Mouse (Mus musculus) myocyte (in vitro differentiated cells): ENCODE measurements around the gene Dtnb. TPM values are rescaled to one million over a fixed set of nuclear protein-coding genes. Genes with fewer than 3 reads are reported as not detected.

ENCODE experiments used
- H3K27me3 ChIP-seq: one replicate; pipeline ENCODE4 v1.6.1; 2011; ENCODE audit not compliant: control insufficient read depth, insufficient read depth, insufficient read length
- H3K36me3 ChIP-seq: one replicate; pipeline ENCODE4 v1.6.1; 2011; ENCODE audit not compliant: control insufficient read depth, insufficient read depth
- H3K4me2 ChIP-seq: one replicate; pipeline ENCODE4 v1.6.1; 2011; ENCODE audit warnings: low read depth, control low read depth
- H3K4me3 ChIP-seq: one replicate; pipeline ENCODE4 v1.5.1; 2011; ENCODE audit warnings: mild to moderate bottlenecking, control low read depth, moderate library complexity
- H3K79me2 ChIP-seq: one replicate; pipeline ENCODE4 v1.6.1; 2011; ENCODE audit not compliant: control insufficient read depth, insufficient read depth
- H3ac ChIP-seq: one replicate; pipeline ENCODE4 v1.6.1; 2011; ENCODE audit not compliant: control insufficient read depth, insufficient read length
- CEBPB ChIP-seq: IDR thresholded peaks from 2 replicates; pipeline ENCODE4 v1.6.1; 2011; ENCODE audit warnings: mild to moderate bottlenecking, moderate library complexity; ENCODE audit not compliant: poor library complexity, insufficient read depth, severe bottlenecking
- E2F4 ChIP-seq: IDR thresholded peaks from one replicate; pipeline ENCODE4 v1.6.1; 2011; ENCODE audit warnings: mild to moderate bottlenecking, control low read depth, moderate library complexity; ENCODE audit not compliant: insufficient read depth
- MAX ChIP-seq: IDR thresholded peaks from one replicate; pipeline ENCODE4 v1.6.1; 2011; ENCODE audit warnings: low read depth, mild to moderate bottlenecking, control low read depth
- MYOD1 ChIP-seq, 3 experiments: IDR thresholded peaks; one replicate each; pipeline ENCODE4 v1.6.1; 2011; ENCODE audit warnings: control low read depth in 2 of 3, low read depth in 2 of 3, mild to moderate bottlenecking in 2 of 3, moderate library complexity in 1 of 3; ENCODE audit not compliant: insufficient read length in 2 of 3, control insufficient read depth in 1 of 3
- MYOG ChIP-seq, 3 experiments: IDR thresholded peaks; one replicate each; pipeline ENCODE4 v1.6.1; 2011; ENCODE audit warnings: control low read depth in 2 of 3, low read depth in 2 of 3, mild to moderate bottlenecking in 2 of 3; ENCODE audit not compliant: insufficient read length in 2 of 3, control insufficient read depth in 1 of 3, insufficient read depth in 1 of 3
- POLR2A ChIP-seq: IDR thresholded peaks from one replicate; pipeline ENCODE4 v1.6.1; 2011; ENCODE audit warnings: low read depth, mild to moderate bottlenecking, control low read depth, moderate library complexity; ENCODE audit not compliant: insufficient read length
- POLR2AphosphoS2 ChIP-seq: IDR thresholded peaks from one replicate; pipeline ENCODE4 v1.6.1; 2011; ENCODE audit warnings: low read depth, control low read depth; ENCODE audit not compliant: insufficient read length
- REST ChIP-seq: IDR thresholded peaks from one replicate; pipeline ENCODE4 v1.6.1; 2011; ENCODE audit warnings: mild to moderate bottlenecking, control low read depth, moderate library complexity; ENCODE audit not compliant: insufficient read depth, insufficient read length
- SRF ChIP-seq: IDR thresholded peaks from one replicate; pipeline ENCODE4 v1.6.1; 2011; ENCODE audit warnings: low read depth; ENCODE audit not compliant: control insufficient read depth, insufficient read length
- TCF12 ChIP-seq: IDR thresholded peaks from one replicate; pipeline ENCODE4 v1.6.1; 2011; ENCODE audit warnings: mild to moderate bottlenecking, control low read depth; ENCODE audit not compliant: poor library complexity, insufficient read depth, severe bottlenecking
- TCF3 ChIP-seq: IDR thresholded peaks from one replicate; pipeline ENCODE4 v1.6.1; 2011; ENCODE audit warnings: low read depth, control low read depth; ENCODE audit not compliant: insufficient read length
- USF1 ChIP-seq: IDR thresholded peaks from one replicate; pipeline ENCODE4 v1.6.1; 2011; ENCODE audit warnings: low read depth, mild to moderate bottlenecking, control low read depth, moderate library complexity
- polyA plus RNA-seq: library from polyadenylated mRNA; unstranded; fragments of >200 nt; fragmentation: generic; extraction: Trizol; gene quantifications from one replicate; pipeline ENCODE4 v1.2.1, GENCODE M21; 2012; ENCODE audit warnings: missing spikeins

Dtnb gene
- polyA plus RNA-seq, 1 experiment, result 5.5 TPM

- Histone ChIP-seq H3ac (no peak overlapping the region), H3K4me2 (no peak overlapping the region), H3K36me3 (no peaks in the 10 kb centered on the region), H3K4me3 (no peak overlapping the region), H3K79me2 (no peaks in the 10 kb centered on the region), H3K27me3 (no peaks in the 10 kb centered on the region)
- TF ChIP-seq POLR2AphosphoS2, result no peak
- TF ChIP-seq SRF, result no peak
- no peak for TF ChIP-seq POLR2A
- TF ChIP-seq REST, result no peak
- no peak for TF ChIP-seq MAX
- TF ChIP-seq USF1, result no peak
- TF ChIP-seq E2F4, result no peak
- no peak for TF ChIP-seq TCF3
- no peak for TF ChIP-seq MYOD1 (IDR thresholded peaks at IDR 0.05; ENCODE audit: control insufficient read depth in 1 of 3, insufficient read length in 2 of 3, low read depth in 2 of 3)
- no peak for TF ChIP-seq TCF12
- TF ChIP-seq CEBPB, result no peak
- TF ChIP-seq MYOG (IDR thresholded peaks at IDR 0.05; ENCODE audit: control insufficient read depth in 1 of 3, insufficient read depth in 1 of 3, insufficient read length in 2 of 3, low read depth in 2 of 3), result no peak
Observed at GRCm38 (mm10) chr12:3615041-3615440, 42.9 kb downstream of the Dtnb start.

GRCm38 (mm10) chr12:3618144-3619020, 46.2 kb downstream of the Dtnb start:
- H3K27me3 ChIP-seq, result no peaks in the 10 kb centered on the region
- no peak overlapping the region for H3K4me3 ChIP-seq
- TF ChIP-seq TCF12 (no peak), USF1 (no peak), TCF3 (no peak), REST (no peak), POLR2A (no peak)
- no peak overlapping the region for H3K4me2 ChIP-seq
- H3K36me3 ChIP-seq, result no peaks in the 10 kb centered on the region
- H3K79me2 ChIP-seq, result no peaks in the 10 kb centered on the region
- H3ac ChIP-seq, result no peak overlapping the region

- Histone ChIP-seq H3ac (no peak overlapping the region), H3K4me2 (no peak overlapping the region)
- no peak for TF ChIP-seq USF1
- TF ChIP-seq POLR2A, result no peak
- TF ChIP-seq MYOG (IDR thresholded peaks at IDR 0.05; ENCODE audit: control insufficient read depth in 1 of 3, insufficient read depth in 1 of 3, insufficient read length in 2 of 3, low read depth in 2 of 3), result no peak
- no peak for TF ChIP-seq REST
- no peak for TF ChIP-seq TCF12
- TF ChIP-seq SRF, result no peak
- no peak for TF ChIP-seq POLR2AphosphoS2
- no peak for TF ChIP-seq CEBPB
- TF ChIP-seq MYOD1 (IDR thresholded peaks at IDR 0.05; ENCODE audit: control insufficient read depth in 1 of 3, insufficient read length in 2 of 3, low read depth in 2 of 3), result no peak
- TF ChIP-seq TCF3, result no peak
- TF ChIP-seq E2F4, result no peak
- no peak for TF ChIP-seq MAX
Observed at GRCm38 (mm10) chr12:3619021-3619367, 46.8 kb downstream of the Dtnb start.

DNA sequence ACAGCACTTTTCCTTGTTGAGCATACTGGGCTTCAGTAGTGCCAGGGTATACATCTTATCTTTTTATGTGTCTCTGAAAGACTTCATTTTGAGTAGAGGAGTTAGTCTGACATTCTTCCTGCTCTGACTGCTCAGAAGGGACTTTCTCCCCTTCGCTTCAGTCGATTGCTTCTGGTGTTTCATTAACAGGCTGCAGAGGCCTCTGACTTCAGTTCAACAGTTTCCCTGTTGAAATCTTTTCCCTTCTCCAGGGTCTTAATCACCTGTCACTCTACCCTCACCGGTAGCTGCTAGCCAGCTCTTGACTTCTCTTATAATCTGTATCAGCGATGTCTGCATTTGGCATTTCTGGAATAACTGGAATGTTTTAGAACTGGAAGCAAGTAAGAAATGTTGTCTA, 54.7 kb downstream of the Dtnb start:
- TF ChIP-seq TCF3, result no peak
- TF ChIP-seq MYOG (IDR thresholded peaks at IDR 0.05; ENCODE audit: control insufficient read depth in 1 of 3, insufficient read depth in 1 of 3, insufficient read length in 2 of 3, low read depth in 2 of 3), result no peak
- no peak for TF ChIP-seq MAX
- TF ChIP-seq TCF12, result no peak
- no peak for TF ChIP-seq E2F4
- TF ChIP-seq SRF, result no peak
- TF ChIP-seq REST, result no peak
- TF ChIP-seq MYOD1 (IDR thresholded peaks at IDR 0.05; ENCODE audit: control insufficient read depth in 1 of 3, insufficient read length in 2 of 3, low read depth in 2 of 3), result no peak
- TF ChIP-seq CEBPB, result no peak
- no peak for TF ChIP-seq USF1
- no peak for TF ChIP-seq POLR2AphosphoS2
- TF ChIP-seq POLR2A, result no peak
- Histone ChIP-seq H3K4me2 (no peak overlapping the region), H3K4me3 (no peak overlapping the region)

More at GRCm38 (mm10) chr12:3619021-3619367, 46.8 kb downstream of the Dtnb start:
- Histone ChIP-seq H3K4me3 (no peak overlapping the region), H3K27me3 (no peaks in the 10 kb centered on the region), H3K36me3 (no peaks in the 10 kb centered on the region), H3K79me2 (no peaks in the 10 kb centered on the region)

More for the DNA sequence above, 54.7 kb downstream of the Dtnb start:
- Histone ChIP-seq H3ac (no peak overlapping the region), H3K79me2 (no peaks in the 10 kb centered on the region), H3K36me3 (no peaks in the 10 kb centered on the region), H3K27me3 (no peaks in the 10 kb centered on the region)
